Mouse (Mus musculus) MEL-GATA-1-ER (cell line): ENCODE data around the gene Vgll1.

Source experiments
- DNase-seq: peaks from one replicate; pipeline ENCODE4 v3.0.0-alpha.2; 2012; ENCODE audit warnings: low read depth; ENCODE audit errors: extremely low read depth

The Vgll1 gene

GRCm38 (mm10) chrX:57087806-57088205, at the start of gene Vgll1:
Vgll1 (plus strand) TSS chrX:57088106.
- no peak for DNase-seq

DNA sequence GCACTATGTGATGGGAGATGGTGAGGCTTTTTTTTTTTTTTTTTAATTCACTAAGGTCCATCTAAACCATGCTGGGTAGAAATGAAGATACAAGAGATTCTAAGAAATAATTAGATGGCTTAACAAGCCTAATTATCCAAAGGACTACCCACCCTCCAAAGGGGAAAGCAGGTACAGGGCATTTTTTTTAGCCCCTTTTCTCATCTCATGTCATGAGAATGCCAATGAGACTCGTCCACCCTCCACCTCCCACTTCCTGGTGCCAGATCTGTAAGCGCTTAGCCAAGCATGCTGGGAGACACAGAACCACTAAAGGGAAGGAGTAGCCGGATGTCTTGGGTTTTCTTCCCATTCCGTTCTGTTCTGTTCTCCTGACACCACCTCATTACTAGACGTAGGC, 45.1 kb upstream of the Vgll1 start, which contains the start of gene Brs3:
Brs3 (plus strand) TSS at position 301 of the 400 bp plus-strand sequence.
- no peak for DNase-seq

GRCm38 (mm10) chrX:57043869-57044268, 44.0 kb upstream of the Vgll1 start:
- DNase-seq, result no peak

- peak; percentile 40 for DNase-seq
These were observed 35.1 kb upstream of the Vgll1 start for GRCm38 (mm10) chrX:57052848-57053173.

GRCm38 (mm10) chrX:57053174-57053992, 34.5 kb upstream of the Vgll1 start, which contains the start of gene Htatsf1:
Htatsf1 (plus strand) TSS chrX:57053583.
- peak; percentile 41 for DNase-seq

DNA sequence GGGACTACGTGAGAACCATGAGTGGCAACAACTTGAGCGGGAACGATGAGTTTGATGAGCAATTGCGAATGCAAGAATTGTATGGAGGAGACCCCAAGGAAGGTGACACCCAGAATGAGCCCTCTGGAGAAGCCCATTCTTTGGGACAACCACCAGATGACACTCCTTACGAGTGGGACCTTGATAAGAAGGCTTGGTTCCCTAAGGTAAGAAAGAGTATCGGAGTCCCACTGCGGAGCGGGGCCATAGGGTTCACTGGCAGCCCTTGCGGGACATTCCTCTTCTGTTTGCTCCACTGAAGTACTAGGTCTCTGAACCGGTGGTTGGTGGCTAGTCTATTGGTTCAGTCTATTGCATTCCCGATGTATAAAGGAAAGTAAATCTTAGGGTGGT, 33.9 kb upstream of the Vgll1 start:
- peak; percentile 4 for DNase-seq

DNA sequence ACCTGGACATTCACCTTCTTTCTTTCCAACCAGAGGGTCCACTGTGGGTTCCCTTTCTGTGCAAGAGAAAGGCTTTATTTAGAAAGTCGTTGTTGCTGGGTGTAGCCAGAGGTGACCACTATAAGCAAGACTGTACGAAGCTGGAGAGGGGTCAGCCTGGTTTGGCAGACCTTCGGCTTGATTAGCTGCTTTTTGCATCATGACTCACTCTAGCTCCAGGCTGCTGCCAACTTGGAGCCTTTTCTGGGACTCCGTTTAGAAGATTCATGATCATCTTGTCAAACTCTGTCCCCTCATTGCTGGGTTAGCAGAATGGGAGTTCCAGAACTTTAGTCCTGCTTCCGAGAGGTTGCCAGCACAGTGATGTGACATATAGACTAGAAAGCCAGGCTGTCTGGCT, 6.4 kb upstream of the Vgll1 start:
- no peak for DNase-seq

- no peak for DNase-seq
These were observed 15.5 kb downstream of the Vgll1 start for GRCm38 (mm10) chrX:57103415-57103814.

- no peak for DNase-seq
These were observed 19.1 kb downstream of the Vgll1 start for GRCm38 (mm10) chrX:57106956-57107355.

DNA sequence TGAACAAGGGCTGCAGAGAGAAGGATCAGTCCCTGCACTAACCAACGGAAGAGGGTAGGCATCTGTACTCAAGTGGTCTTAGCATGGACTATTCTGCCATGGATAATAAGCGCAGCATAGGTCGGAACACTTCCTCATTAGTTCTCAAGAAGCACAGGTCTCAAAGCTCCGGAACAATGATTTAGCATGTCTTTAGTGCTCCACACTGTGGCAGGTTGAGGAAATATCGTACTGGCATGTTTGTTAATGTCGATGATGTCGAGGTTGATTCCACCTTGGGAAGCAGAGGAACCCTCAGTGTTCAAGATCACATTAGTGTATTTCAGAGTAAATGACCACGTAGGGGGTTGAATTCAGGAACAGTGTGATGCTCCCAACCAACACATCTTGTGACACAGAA, 30.2 kb downstream of the Vgll1 start:
- no peak for DNase-seq

- no peak for DNase-seq
These were observed 32.9 kb downstream of the Vgll1 start for GRCm38 (mm10) chrX:57120768-57121167.

GRCm38 (mm10) chrX:57130633-57131032, 42.7 kb downstream of the Vgll1 start:
- no peak for DNase-seq

GRCm38 (mm10) chrX:57137627-57138026, 49.7 kb downstream of the Vgll1 start:
- DNase-seq, result no peak

GRCm38 (mm10) chrX:57153520-57153919, 65.6 kb downstream of the Vgll1 start:
- no peak for DNase-seq
